Mouse (Mus musculus) embryo, embryonic 11 days (tissue): ENCODE data around the gene Olfr1135.

ENCODE experiments used
- DNase-seq: peaks from one replicate; pipeline ENCODE4 v3.0.0-alpha.2; 2015

The Olfr1135 gene

DNA sequence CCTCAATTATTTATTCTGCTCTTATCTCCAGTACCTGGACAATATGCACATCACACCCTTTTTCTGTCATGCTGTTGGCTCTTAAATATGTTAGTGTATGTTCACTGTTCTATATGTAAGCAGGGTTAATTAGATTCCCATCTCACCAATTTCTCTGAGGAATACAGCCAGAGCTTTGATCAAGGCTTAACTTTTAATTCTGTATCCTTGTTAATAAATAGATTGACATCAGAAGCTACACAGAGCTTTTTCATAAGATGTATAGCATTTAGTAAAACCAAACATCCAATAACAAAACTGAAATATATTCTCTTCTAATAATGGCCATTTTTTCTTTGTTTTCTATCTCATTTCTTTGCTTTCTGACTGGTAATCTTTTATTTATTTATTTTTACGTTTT lies at the start of gene Olfr1135:
Olfr1135 (minus strand) TSS at position 101 of the 400 bp plus-strand sequence.
- no peak for DNase-seq

DNA sequence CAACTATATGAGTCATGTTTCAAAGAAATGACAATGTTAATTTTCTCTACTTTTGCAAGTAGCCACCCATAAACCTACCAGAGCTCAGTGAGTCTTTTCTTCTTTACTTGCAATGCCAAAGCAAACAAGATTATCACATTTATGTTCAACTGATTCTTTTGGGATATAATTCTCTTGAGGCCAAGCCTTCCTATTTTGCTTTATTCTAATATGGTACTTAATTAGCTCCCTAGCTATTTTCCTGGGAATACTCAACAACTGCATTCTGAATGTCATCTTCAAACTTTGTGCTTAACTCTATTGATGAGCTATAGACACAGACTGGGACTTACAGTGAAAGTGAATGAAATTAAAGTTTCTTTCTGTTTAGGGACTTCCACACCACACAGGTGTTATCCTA lies 39.6 kb upstream of the Olfr1135 start, which contains the start of gene Olfr1137:
Olfr1137 (minus strand) TSS at position 101 of the 400 bp plus-strand sequence.
- no peak for DNase-seq

DNA sequence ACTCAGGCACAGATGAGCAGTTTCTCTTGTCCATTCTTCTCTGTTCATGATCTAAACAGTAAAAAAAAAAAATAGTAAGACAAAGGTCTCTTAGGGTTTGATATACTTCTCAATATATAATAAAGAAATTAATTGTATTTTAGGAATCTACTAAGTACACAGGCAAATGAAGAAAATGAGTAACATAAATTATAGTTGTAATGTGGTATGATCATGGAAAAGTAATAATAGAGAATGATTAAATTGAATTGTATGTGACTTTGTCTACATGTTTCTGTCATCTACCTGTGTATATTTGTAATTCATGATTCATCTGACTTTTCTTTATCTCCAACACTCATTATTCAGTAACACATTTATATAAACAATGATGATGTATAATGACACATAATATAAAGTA lies 20.4 kb upstream of the Olfr1135 start, which contains the start of gene Olfr1136:
Olfr1136 (minus strand) TSS at position 101 of the 400 bp plus-strand sequence.
- no peak for DNase-seq

DNA sequence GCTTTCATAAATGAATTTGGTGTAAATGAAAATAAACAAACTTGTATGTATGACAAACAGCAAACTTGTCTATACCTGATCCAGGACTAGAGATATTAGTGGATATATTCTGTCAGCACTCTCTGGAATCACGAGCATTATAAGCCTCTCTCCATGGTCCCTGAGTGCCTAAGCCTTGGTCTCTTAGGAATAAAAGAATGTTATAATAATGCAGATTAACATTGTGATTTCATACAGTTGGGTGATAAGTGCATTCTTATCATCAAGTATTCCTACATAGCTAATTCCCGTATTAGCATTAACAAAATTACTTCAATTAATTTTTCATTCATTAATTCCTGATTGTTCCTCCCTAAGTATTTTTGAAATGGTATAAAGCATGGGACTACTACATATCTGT lies 15.1 kb downstream of the Olfr1135 start, which contains the start of gene Olfr1134:
Olfr1134 (minus strand) TSS at position 101 of the 400 bp plus-strand sequence.
- DNase-seq, result no peak

DNA sequence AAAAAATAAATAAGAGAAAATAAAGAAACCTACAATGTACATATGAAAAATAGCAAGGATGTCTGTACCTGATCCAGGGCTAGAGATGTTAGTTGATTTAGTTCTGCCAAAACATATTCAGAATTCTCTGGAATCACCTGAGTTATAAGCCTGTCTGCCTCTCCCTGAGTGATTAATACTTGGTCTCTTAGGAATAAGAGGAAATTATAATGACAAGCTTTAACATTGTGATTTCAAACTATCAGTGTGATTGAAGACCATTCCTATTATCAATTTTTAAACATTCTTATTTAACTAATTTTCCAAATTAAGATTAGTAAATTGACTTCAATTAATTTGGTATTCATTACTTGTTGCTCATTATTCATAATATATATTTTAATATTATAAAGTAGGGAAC lies 26.2 kb downstream of the Olfr1135 start, which contains the start of gene Olfr1133:
Olfr1133 (minus strand) TSS at position 101 of the 400 bp plus-strand sequence.
- DNase-seq, result no peak

DNA sequence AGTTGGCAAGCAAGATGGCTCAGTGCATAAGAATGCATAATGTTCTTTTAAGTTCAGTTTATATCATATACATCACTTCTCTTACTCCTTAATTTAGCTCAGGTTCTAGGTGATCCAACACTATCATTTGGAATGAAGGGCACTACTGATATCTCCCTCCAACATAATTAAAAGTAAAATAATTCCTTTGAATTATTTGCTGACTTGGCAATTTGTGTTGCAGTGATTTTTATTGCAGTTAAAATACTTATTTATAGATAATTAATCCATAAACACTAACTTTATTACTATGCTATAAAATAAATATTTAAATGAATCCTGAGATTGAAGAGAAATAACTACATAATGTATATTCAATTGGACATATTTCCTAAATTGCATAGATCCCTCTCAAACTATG lies 31.0 kb downstream of the Olfr1135 start:
- no peak for DNase-seq

DNA sequence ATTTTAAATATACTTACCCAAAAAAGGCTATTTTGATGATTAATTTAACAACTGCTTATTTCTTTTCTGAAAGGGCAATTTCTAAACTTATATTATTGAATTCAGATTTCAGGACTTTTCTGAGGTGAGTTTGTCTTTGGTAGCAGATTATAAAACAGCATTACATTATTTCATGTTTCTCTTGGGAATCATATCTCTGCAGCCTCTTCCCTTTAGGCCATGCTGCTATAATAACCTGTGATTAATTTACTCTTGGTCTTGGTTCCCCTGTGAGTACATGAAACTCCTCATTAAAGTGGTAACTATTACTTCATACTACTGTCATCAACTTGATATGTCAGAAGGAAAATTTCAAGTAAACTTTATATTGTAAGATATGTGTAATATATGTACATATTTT lies 36.0 kb downstream of the Olfr1135 start, which contains the start of gene Olfr1132:
Olfr1132 (minus strand) TSS at position 101 of the 400 bp plus-strand sequence.
- no peak for DNase-seq

DNA sequence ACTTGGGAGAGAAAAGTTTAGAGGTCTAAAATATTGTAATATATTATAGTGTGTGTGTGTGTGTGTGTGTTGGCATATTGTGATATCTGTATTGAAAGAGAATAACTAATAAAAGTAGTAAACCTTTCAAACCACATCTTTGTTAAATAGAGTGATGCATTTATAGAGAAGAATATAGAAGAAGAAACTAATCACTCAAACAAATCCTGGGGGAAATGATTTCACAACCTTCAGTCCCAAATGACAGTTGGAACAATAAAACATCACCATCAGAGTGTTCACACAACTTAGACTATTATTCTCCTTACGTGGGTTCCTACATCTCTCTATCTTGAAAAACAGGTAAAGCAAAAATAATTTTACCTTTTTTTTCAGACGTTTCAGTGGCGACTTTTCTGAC lies 46.7 kb downstream of the Olfr1135 start, which contains the start of gene Olfr1131:
Olfr1131 (plus strand) TSS at position 301 of the 400 bp plus-strand sequence.
- DNase-seq, result no peak
